Mouse (Mus musculus) C2C12 (cell line): ENCODE results near the gene Adcy10. TPM values are rescaled to one million over a fixed set of nuclear protein-coding genes. Genes with fewer than 3 reads are reported as not detected.

Experiments used
- H3K27me3 ChIP-seq: one replicate; pipeline ENCODE4 v1.6.1; 2011; ENCODE audit not compliant: control insufficient read depth, insufficient read depth, insufficient read length
- H3K36me3 ChIP-seq: one replicate; pipeline ENCODE4 v1.6.1; 2011; ENCODE audit not compliant: control insufficient read depth, insufficient read depth
- H3K4me3 ChIP-seq: one replicate; pipeline ENCODE4 v1.5.1; 2011; ENCODE audit warnings: mild to moderate bottlenecking, control low read depth; ENCODE audit not compliant: poor library complexity, insufficient read depth, severe bottlenecking
- H3K79me2 ChIP-seq: one replicate; pipeline ENCODE4 v1.6.1; 2011; ENCODE audit not compliant: control insufficient read depth, insufficient read depth
- H3K79me3 ChIP-seq: one replicate; pipeline ENCODE4 v1.6.1; 2011; ENCODE audit warnings: low read depth, control low read depth
- H3ac ChIP-seq: one replicate; pipeline ENCODE3; 2011; ENCODE audit warnings: low read depth; ENCODE audit not compliant: control insufficient read depth, insufficient read length
- CEBPB ChIP-seq: IDR thresholded peaks from one replicate; pipeline ENCODE4 v1.6.1; 2011; ENCODE audit warnings: low read depth, mild to moderate bottlenecking, control low read depth, moderate library complexity
- CTCF ChIP-seq: IDR thresholded peaks from one replicate; pipeline ENCODE4 v1.5.1; 2011; ENCODE audit not compliant: control insufficient read depth, insufficient read depth, insufficient read length
- FOSL1 ChIP-seq: IDR thresholded peaks from one replicate; pipeline ENCODE4 v1.8.0; 2011; ENCODE audit warnings: mild to moderate bottlenecking, low read length; ENCODE audit not compliant: poor library complexity, insufficient read depth, severe bottlenecking
- MAX ChIP-seq: IDR thresholded peaks from one replicate; pipeline ENCODE4 v1.6.1; 2011; ENCODE audit warnings: mild to moderate bottlenecking, control low read depth
- MYOD1 ChIP-seq: IDR thresholded peaks from one replicate; pipeline ENCODE4 v1.6.1; 2011; ENCODE audit warnings: low read depth; ENCODE audit not compliant: control insufficient read depth, insufficient read length
- MYOG ChIP-seq: IDR thresholded peaks from one replicate; pipeline ENCODE4 v1.6.1; 2011; ENCODE audit not compliant: control insufficient read depth, insufficient read length; ENCODE audit errors: extremely low read depth
- USF1 ChIP-seq: IDR thresholded peaks from one replicate; pipeline ENCODE4 v1.6.1; 2011; ENCODE audit warnings: low read depth, mild to moderate bottlenecking, control low read depth, moderate library complexity
- polyA plus RNA-seq: library from polyadenylated mRNA; unstranded; fragments of >200 nt; fragmentation: generic; extraction: Trizol; gene quantifications from one replicate; pipeline ENCODE4 v1.2.1, GENCODE M21; 2012; ENCODE audit warnings: missing spikeins

The Adcy10 gene
- polyA plus RNA-seq, 1 experiment, result not detected

GRCm38 (mm10) chr1:165616652-165617051, 131.7 kb downstream of the Adcy10 start:
- TF ChIP-seq MAX, result no peak
- no peaks in the 10 kb centered on the region for H3K27me3 ChIP-seq

GRCm38 (mm10) chr1:165617166-165617891, 132.3 kb downstream of the Adcy10 start:
- Histone ChIP-seq H3K36me3 (no peaks in the 10 kb centered on the region), H3K27me3 (no peaks in the 10 kb centered on the region), H3ac (no peak overlapping the region), H3K4me3 (no peak overlapping the region), H3K79me3 (no peaks in the 10 kb centered on the region), H3K79me2 (no peaks in the 10 kb centered on the region)
- no peak for TF ChIP-seq USF1
- TF ChIP-seq FOSL1, result no peak
- no peak for TF ChIP-seq MAX
- no peak for TF ChIP-seq CTCF
- no peak for TF ChIP-seq MYOD1
- TF ChIP-seq CEBPB, result no peak
- no peak for TF ChIP-seq MYOG

More at GRCm38 (mm10) chr1:165616652-165617051, 131.7 kb downstream of the Adcy10 start:
- no peaks in the 10 kb centered on the region for H3K79me3 ChIP-seq
- H3K4me3 ChIP-seq, result no peak overlapping the region
- H3K79me2 ChIP-seq, result no peaks in the 10 kb centered on the region
- no peak overlapping the region for H3ac ChIP-seq
- H3K36me3 ChIP-seq, result no peaks in the 10 kb centered on the region

GRCm38 (mm10) chr1:165618201-165618624, 133.2 kb downstream of the Adcy10 start:
- H3K4me3 ChIP-seq, result no peak overlapping the region
- no peaks in the 10 kb centered on the region for H3K79me2 ChIP-seq
- H3K79me3 ChIP-seq, result peaks cover 1% of the 10 kb centered on the region
- H3ac ChIP-seq, result no peak overlapping the region
- TF ChIP-seq USF1 (no peak), FOSL1 (no peak), CTCF (no peak), MYOG (no peak), MAX (no peak), MYOD1 (no peak), CEBPB (no peak)
- H3K27me3 ChIP-seq, result no peaks in the 10 kb centered on the region
- H3K36me3 ChIP-seq, result no peaks in the 10 kb centered on the region

GRCm38 (mm10) chr1:165625058-165625457, 140.1 kb downstream of the Adcy10 start:
- no peak overlapping the region for H3ac ChIP-seq
- TF ChIP-seq MAX, result no peak
- no peak for TF ChIP-seq MYOD1
- TF ChIP-seq CEBPB, result no peak
- no peak for TF ChIP-seq CTCF
- TF ChIP-seq MYOG, result no peak
- no peak for TF ChIP-seq FOSL1
- no peak for TF ChIP-seq USF1
- H3K27me3 ChIP-seq, result no peaks in the 10 kb centered on the region

GRCm38 (mm10) chr1:165625896-165626295, 140.9 kb downstream of the Adcy10 start:
- H3K4me3 ChIP-seq, result no peak overlapping the region
- peaks cover 51% of the 10 kb centered on the region for H3K79me2 ChIP-seq
- no peak for TF ChIP-seq CEBPB
- no peak for TF ChIP-seq USF1
- TF ChIP-seq MYOD1, result no peak
- TF ChIP-seq MAX, result no peak
- no peak for TF ChIP-seq MYOG
- no peak for TF ChIP-seq FOSL1
- TF ChIP-seq CTCF, result no peak
- no peak overlapping the region for H3ac ChIP-seq
- peaks cover 3% of the 10 kb centered on the region for H3K79me3 ChIP-seq
- H3K27me3 ChIP-seq, result no peaks in the 10 kb centered on the region
- H3K36me3 ChIP-seq, result no peaks in the 10 kb centered on the region

More at GRCm38 (mm10) chr1:165625058-165625457, 140.1 kb downstream of the Adcy10 start:
- H3K36me3 ChIP-seq, result no peaks in the 10 kb centered on the region
- H3K79me3 ChIP-seq, result peaks cover 3% of the 10 kb centered on the region
- peaks cover 45% of the 10 kb centered on the region for H3K79me2 ChIP-seq
- H3K4me3 ChIP-seq, result no peak overlapping the region

Other genes starting within 250 kb of the Adcy10 start
- 31.3 TPM for gene Tiprl, start 248.2 kb upstream of the Adcy10 start, polyA plus RNA-seq
- 4.0 TPM for gene Gpr161, start 189.4 kb upstream of the Adcy10 start, polyA plus RNA-seq
- 7.1 TPM for gene Dcaf6, start 24.7 kb upstream of the Adcy10 start, polyA plus RNA-seq
- gene Mpc2, start 24.5 kb upstream of the Adcy10 start, polyA plus RNA-seq, result 66.8 TPM
- 32.1 TPM for gene Mpzl1, start 149.4 kb downstream of the Adcy10 start, polyA plus RNA-seq
- gene Rcsd1, start 224.6 kb downstream of the Adcy10 start, polyA plus RNA-seq, result 0.05 TPM